Mouse (Mus musculus) right cerebral cortex, postnatal 4 days (tissue): ENCODE data around the gene Rab40c.

Experiments
- DNase-seq: peaks from one replicate; pipeline ENCODE4 v3.0.0-alpha.2; 2022

The Rab40c gene

GRCm38 (mm10) chr17:25945517-25946155 is 26.1 kb upstream of the Rab40c start:
- DNase-seq, result no peak

GRCm38 (mm10) chr17:25944366-25945163 is 25.0 kb upstream of the Rab40c start, which contains the start of the genes Pigq and Nhlrc4:
TSS of gene Pigq (minus strand) at chr17:25944936.
TSS of gene Nhlrc4 (minus strand) at chr17:25944961.
- no peak for DNase-seq

- no peak for DNase-seq
These were observed 24.2 kb upstream of the Rab40c start for GRCm38 (mm10) chr17:25943769-25944168.

GRCm38 (mm10) chr17:25943221-25943620 is 23.7 kb upstream of the Rab40c start:
- no peak for DNase-seq

- no peak for DNase-seq
These were observed 23.1 kb upstream of the Rab40c start for GRCm38 (mm10) chr17:25942597-25943151.

GRCm38 (mm10) chr17:25941511-25942241 is 22.1 kb upstream of the Rab40c start:
- DNase-seq, result peak; percentile 85

- DNase-seq, result no peak
These were observed 15.0 kb upstream of the Rab40c start for GRCm38 (mm10) chr17:25934526-25934925.

GRCm38 (mm10) chr17:25925348-25925747 is 5.8 kb upstream of the Rab40c start:
- no peak for DNase-seq

- peak; percentile 23 for DNase-seq
These were observed 2.6 kb upstream of the Rab40c start for GRCm38 (mm10) chr17:25922120-25922519.

- peak; percentile 100 for DNase-seq
These were observed 487 bp upstream of the Rab40c start for GRCm38 (mm10) chr17:25919786-25920642.

- no peak for DNase-seq
These were observed 1.3 kb downstream of the Rab40c start for GRCm38 (mm10) chr17:25918037-25918750.

GRCm38 (mm10) chr17:25916931-25917647 is 2.4 kb downstream of the Rab40c start:
- DNase-seq, result no peak

GRCm38 (mm10) chr17:25914295-25914694 is 5.2 kb downstream of the Rab40c start:
- DNase-seq, result no peak

GRCm38 (mm10) chr17:25913877-25914275 is 5.7 kb downstream of the Rab40c start:
- DNase-seq, result no peak

- no peak for DNase-seq
These were observed 6.2 kb downstream of the Rab40c start for GRCm38 (mm10) chr17:25913186-25913876.

GRCm38 (mm10) chr17:25911816-25912215 is 7.7 kb downstream of the Rab40c start:
- DNase-seq, result no peak

GRCm38 (mm10) chr17:25907640-25908039 is 11.9 kb downstream of the Rab40c start:
- DNase-seq, result no peak

GRCm38 (mm10) chr17:25903061-25903460 is 16.5 kb downstream of the Rab40c start:
- DNase-seq, result no peak

GRCm38 (mm10) chr17:25900193-25900592 is 19.3 kb downstream of the Rab40c start:
- DNase-seq, result no peak

GRCm38 (mm10) chr17:25895891-25896290 is 23.6 kb downstream of the Rab40c start:
- no peak for DNase-seq
